Comparison of ENCODE assay signal across 11 mouse cellular contexts in genomic region chr12:40199302-40199701, GRCm38 (mm10). TPM values are rescaled to one million over a fixed set of nuclear protein-coding genes. Genes with fewer than 3 reads are reported as not detected.
DNase-seq lines count a peak whose midpoint lies in the region; ATAC-seq and TF ChIP-seq lines count a peak whose summit lies in the region.
"Had no signal": no experiment of that assay in that cellular context is flagged by ENCODE, and none has a peak within 500 bp of the region (broad histone marks: within the 10 kb centered on the region; RNA-seq: fewer than 3 reads in every experiment).

Gene Lsmem1, minus strand, starts transcription at chr12:40199490.

- no peaks in the 10 kb centered on the region for H3K27me3 ChIP-seq in neural tube, embryonic 14.5 days (ENCODE audit: control insufficient read depth, insufficient read depth, low read length)
- H3K27me3 ChIP-seq in cerebellum, adult 2 months (ENCODE audit: control insufficient read depth, insufficient read depth, low read length) = no peaks in the 10 kb centered on the region
- H3K27me3 ChIP-seq: stomach, embryonic 15.5 days had no signal

- H3K9ac ChIP-seq in neural tube, embryonic 14.5 days (replicated peaks; ENCODE audit: low read depth, low read length) = no peak within 1 kb of the TSS
- H3K9ac ChIP-seq: stomach, embryonic 15.5 days had no signal

- H3K4me3 ChIP-seq in neural tube, embryonic 14.5 days (ENCODE audit: low read depth, low read length) = no peak within 1 kb of the TSS
- H3K4me3 ChIP-seq in cerebellum, adult 2 months (replicated peaks; ENCODE audit: insufficient read depth, low read depth, low read length) = no peak within 1 kb of the TSS
- H3K4me3 ChIP-seq: stomach, embryonic 15.5 days had no signal

- peaks cover 3% of the 10 kb centered on the region; the same call in 1 of the 2 replicates for H3K36me3 ChIP-seq in neural tube, embryonic 14.5 days (ENCODE audit: control insufficient read depth, insufficient read depth, low read length)

- ATAC-seq in common myeloid progenitor, adult 5-6 weeks (replicated peaks; ENCODE audit: low read depth, poor library complexity, severe bottlenecking) = peak; percentile 56
- peak; percentile 61; the same call in 1 of the 2 replicates for ATAC-seq in neural tube, embryonic 14.5 days (ENCODE audit: low read depth)
- ATAC-seq in granulocyte monocyte progenitor cell, adult 5-6 weeks (replicated peaks; ENCODE audit: poor library complexity, severe bottlenecking) = no peak

- peak; percentile 17 to 30 for DNase-seq in left cerebral cortex, postnatal 36 days (ENCODE audit: low spot score in 2 of 2)
- no peak for DNase-seq in left cerebral cortex, postnatal 4 days
- DNase-seq in heart, adult 8-10 months (ENCODE audit: low spot score) = no peak
- DNase-seq in urinary bladder, postnatal 10 days (ENCODE audit: low spot score) = no peak
- DNase-seq in cerebellum, adult 2 months = no peak

- H3K4me2 ChIP-seq in neural tube, embryonic 14.5 days (ENCODE audit: low read depth, low read length) = no peak within 1 kb of the TSS
- H3K4me2 ChIP-seq: stomach, embryonic 15.5 days had no signal

- TF ChIP-seq CTCF in cerebellum, adult 2 months (IDR thresholded peaks at IDR 0.05; ENCODE audit: borderline replicate concordance, insufficient read depth, low read depth, low read length) = no peak

- H3K4me1 ChIP-seq in neural tube, embryonic 14.5 days (ENCODE audit: control insufficient read depth, insufficient read depth, low read length) = no peaks in the 10 kb centered on the region
- H3K4me1 ChIP-seq in cerebellum, adult 2 months (ENCODE audit: control insufficient read depth, insufficient read depth, low read length) = no peaks in the 10 kb centered on the region
- H3K4me1 ChIP-seq: stomach, embryonic 15.5 days had no signal

- intact Hi-C loops in left cerebral cortex, postnatal 36 days (cut with DNase I) = no loop called here
- intact Hi-C loops in left cerebral cortex, postnatal 4 days (cut with DNase I) = no loop called here

- no peak for TF ChIP-seq POLR2A in cerebellum, adult 2 months (IDR thresholded peaks at IDR 0.05; ENCODE audit: borderline replicate concordance, insufficient read depth, low read length)

- H3K9me3 ChIP-seq in neural tube, embryonic 14.5 days (ENCODE audit: control insufficient read depth, low read length) = no peaks in the 10 kb centered on the region
- H3K9me3 ChIP-seq: stomach, embryonic 15.5 days had no signal

- WGBS in neural tube, embryonic 14.5 days = 60% methylated on average over 8 of the region's 8 CpGs
- WGBS in cerebellum, adult 2 months = 84% methylated on average over 8 of the region's 8 CpGs

- no peak within 1 kb of the TSS for H3K27ac ChIP-seq in neural tube, embryonic 14.5 days (ENCODE audit: low read depth, low read length)
- no peak within 1 kb of the TSS for H3K27ac ChIP-seq in cerebellum, adult 2 months (ENCODE audit: insufficient read depth, low read length)
- H3K27ac ChIP-seq: macrophage; stomach, embryonic 15.5 days had no signal

RNA-seq across cellular contexts. Expression of gene Lsmem1, which starts in this region (rescaled TPM):
- 1 to 10 TPM; 1.3 to 1.8 TPM for total RNA-seq in left cerebral cortex, postnatal 36 days (2021)
- total RNA-seq in left cerebral cortex, postnatal 4 days (2021) = under 1 TPM in 1 of 2 experiments, not detected in 1; 0.54 TPM
- total RNA-seq in common myeloid progenitor, adult 5-6 weeks (2017) = not detected in 2 replicates
- total RNA-seq in heart, adult 8-10 months (2022) = 10 to 100 TPM; 54.6 to 69.7 (median 59.4) TPM
- 0.30 and 0.32 TPM in 2 replicates for polyA plus RNA-seq in neural tube, embryonic 14.5 days (2014; fragmentation: Nextera tagmentation; extraction: Ambion mirVana)
- not detected in 2 replicates for total RNA-seq in granulocyte monocyte progenitor cell, adult 5-6 weeks (2014; fragmentation: Nextera tagmentation)
- total RNA-seq in granulocyte monocyte progenitor cell, adult 5-6 weeks (2017) = 0.52 TPM in 1 of 2 replicates, not detected in the other
- 2.0 and 2.4 TPM in 2 replicates for polyA plus RNA-seq in cerebellum, adult 2 months (2012; rRNA removed)
- polyA plus RNA-seq: large intestine, adult 2 months; macrophage had no signal

Comparison
In these comparisons a context has a peak if more than half of its experiments do, and no peak if none do; other contexts are left out.
1. RNA of gene Lsmem1 (total RNA-seq): 54.6 to 69.7 TPM in heart, adult 8-10 months; 1.3 to 1.8 TPM in left cerebral cortex, postnatal 36 days, 0.54 TPM in left cerebral cortex, postnatal 4 days, not detected in common myeloid progenitor, adult 5-6 weeks and 0.52 TPM in granulocyte monocyte progenitor cell, adult 5-6 weeks; every median in the first group is over 10 times any median in the second.
2. DNase-seq: peak in left cerebral cortex, postnatal 36 days (2 of 2); none in left cerebral cortex, postnatal 4 days (single experiment), heart, adult 8-10 months (single experiment), urinary bladder, postnatal 10 days (single experiment) and cerebellum, adult 2 months (0 of 2).
3. Peak in ATAC-seq in common myeloid progenitor, adult 5-6 weeks; RNA of the gene not detected or under 1 TPM.
4. Peak in ATAC-seq in neural tube, embryonic 14.5 days; RNA of the gene not detected or under 1 TPM.